Mouse (Mus musculus) heart, postnatal 0 days (tissue): ENCODE measurements around the gene Gm44579.

ENCODE experiments used
- CTCF ChIP-seq: IDR thresholded peaks from 2 replicates; pipeline ENCODE4 v1.5.1; 2016; ENCODE audit warnings: antibody characterized with exemption, control low read depth, low read depth
- EP300 ChIP-seq: IDR thresholded peaks from 2 replicates; pipeline ENCODE4 v1.6.1; 2016; ENCODE audit warnings: antibody characterized with exemption, low read depth

DNA sequence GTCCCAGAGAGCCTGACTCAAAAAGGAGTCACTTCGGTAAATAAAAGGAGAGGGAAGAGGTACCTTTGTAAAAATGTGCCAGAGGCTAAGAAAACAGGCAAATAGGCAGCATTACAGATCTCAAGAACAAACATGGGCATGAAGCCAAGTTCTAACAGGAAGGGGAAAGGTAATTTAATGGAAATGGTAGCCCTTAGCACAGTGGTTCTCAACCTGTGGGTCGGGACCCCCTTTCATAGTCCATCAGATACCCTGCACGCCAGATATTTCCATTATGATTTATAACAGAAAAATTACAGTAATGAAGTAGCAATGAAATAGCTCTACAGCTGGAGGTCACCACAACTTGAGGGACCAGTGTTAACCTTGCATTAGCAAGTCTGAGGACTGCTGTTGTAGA lies 43.5 kb downstream of the Gm44579 start:
- TF ChIP-seq EP300 (no peak), CTCF (no peak)
